Mouse (Mus musculus): ENCODE data around the gene Olfr143.

Gene Olfr143

DNA sequence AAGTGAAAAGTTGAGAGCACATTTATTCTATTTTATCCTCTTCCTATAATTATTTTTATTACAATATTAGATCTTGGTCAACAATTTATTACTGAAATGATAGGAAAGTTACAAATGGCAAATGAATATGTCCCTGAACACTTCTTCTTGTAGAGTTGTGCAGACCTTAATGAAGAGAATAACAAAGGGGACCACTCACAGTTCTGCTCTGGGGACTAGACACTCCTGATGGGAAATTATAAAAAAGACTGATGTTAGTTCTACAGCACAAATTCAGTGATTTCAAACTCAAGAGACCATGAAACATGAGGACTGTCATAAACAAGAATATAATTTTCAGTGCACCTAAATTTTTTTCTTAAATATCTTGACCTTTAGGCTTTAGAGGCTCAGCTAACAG lies at the start of gene Olfr143:
TSS of gene Olfr143 (plus strand) at position 301 of the 400 bp plus-strand sequence.
- no peak for DNase-seq (ENCODE audit: low spot score in 2 of 2)

DNA sequence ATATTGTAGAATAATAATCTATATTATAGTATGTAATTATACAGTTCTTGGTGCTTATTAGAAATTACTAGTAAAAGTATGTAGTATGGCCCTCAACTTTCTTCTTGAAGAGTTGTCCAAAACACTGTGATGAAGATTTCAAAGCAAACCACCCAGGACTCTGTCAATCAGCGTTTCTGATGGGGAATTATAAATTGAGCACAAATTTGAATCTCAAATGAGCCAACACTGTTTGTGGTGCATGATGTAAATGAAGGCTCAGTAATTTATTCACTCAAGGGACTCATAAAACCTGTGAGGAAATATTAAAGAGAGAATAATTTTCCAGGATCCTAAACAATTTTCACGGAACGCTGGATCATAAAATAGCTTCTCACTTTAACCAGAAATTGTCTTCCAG lies 44.5 kb upstream of the Olfr143 start, which contains the start of gene Olfr893:
TSS of gene Olfr893 (plus strand) at position 301 of the 400 bp plus-strand sequence.
- DNase-seq (ENCODE audit: low spot score in 2 of 2): no peak

DNA sequence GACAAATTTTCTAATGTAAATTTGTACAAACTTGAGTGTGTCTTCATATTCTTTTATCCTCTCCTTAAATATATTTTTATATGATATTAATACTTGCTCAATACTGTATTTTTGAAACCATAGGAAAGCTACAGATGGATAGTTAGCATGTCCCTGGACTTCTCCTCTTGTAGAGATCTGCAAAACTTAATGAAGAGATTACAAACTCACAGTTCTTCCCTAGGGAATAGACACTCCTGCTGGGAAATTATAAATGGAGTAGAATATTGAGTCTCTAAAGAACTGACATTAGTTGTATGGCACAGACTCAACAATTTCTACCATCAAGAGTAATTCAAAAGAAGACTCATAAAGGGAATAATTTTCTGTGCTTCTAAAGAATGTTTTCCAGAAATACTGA lies 34.8 kb upstream of the Olfr143 start, which contains the start of gene Olfr894:
TSS of gene Olfr894 (plus strand) at position 301 of the 400 bp plus-strand sequence.
- DNase-seq (ENCODE audit: low spot score in 2 of 2): no peak

DNA sequence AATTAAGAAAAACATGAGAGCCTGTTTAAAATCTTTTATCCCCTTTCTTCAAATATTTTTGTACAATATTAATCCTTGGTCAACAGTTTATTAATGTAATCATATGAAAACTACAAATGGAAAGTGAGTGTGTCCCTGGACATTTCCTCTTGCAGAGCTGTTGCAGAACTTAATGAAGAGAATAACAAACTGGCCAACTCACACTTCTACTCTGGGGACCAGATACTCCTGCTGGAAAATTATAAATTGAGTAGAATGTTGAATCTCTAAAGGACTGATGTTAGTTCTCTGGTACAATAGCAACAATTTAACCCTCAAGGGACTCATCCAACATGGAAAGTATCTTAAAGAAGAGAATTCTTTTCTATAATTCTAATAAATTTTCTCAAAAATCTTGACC lies 15.0 kb downstream of the Olfr143 start, which contains the start of gene Olfr895:
TSS of gene Olfr895 (plus strand) at position 301 of the 400 bp plus-strand sequence.
- no peak for DNase-seq (ENCODE audit: low spot score in 2 of 2)

DNA sequence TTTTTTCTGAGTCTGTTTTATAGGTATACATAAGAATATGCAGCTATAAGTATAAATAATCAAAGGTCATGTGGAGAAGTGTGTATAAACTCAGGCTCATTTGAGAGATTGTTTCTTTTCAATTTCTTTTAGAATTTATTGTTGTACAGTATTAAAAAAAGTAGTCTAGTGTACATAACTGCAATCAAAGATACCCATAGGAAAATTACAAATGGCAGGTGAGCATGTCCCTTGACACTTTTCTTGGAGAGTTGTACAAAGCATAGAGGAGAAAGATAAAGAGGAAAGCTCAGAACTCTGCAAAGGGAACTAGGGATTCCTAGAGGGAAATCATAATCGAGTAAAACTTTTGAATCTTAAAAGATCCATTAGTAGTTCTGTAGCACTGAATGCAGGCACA lies 38.2 kb downstream of the Olfr143 start, which contains the start of gene Olfr896-ps1:
TSS of gene Olfr896-ps1 (plus strand) at position 301 of the 400 bp plus-strand sequence.
- DNase-seq (ENCODE audit: low spot score in 2 of 2): no peak
